Mouse (Mus musculus) G1E (cell line): Measurements from ENCODE around the gene Rasgef1b.

ENCODE experiments used
- CTCF ChIP-seq: IDR thresholded peaks from 2 replicates; pipeline ENCODE4 v1.5.1; 2012; ENCODE audit warnings: low read depth, low read length, inconsistent platforms, mixed read lengths
- GATA1 ChIP-seq: IDR thresholded peaks from 2 replicates; pipeline ENCODE4 v1.6.1; 2012; ENCODE audit warnings: borderline replicate concordance, low read length, inconsistent platforms, mixed read lengths
- POLR2AphosphoS5 ChIP-seq: IDR thresholded peaks from 2 replicates; pipeline ENCODE4 v1.6.1; 2012; ENCODE audit warnings: low read depth, low read length, inconsistent platforms; ENCODE audit not compliant: insufficient replicate concordance

- TF ChIP-seq POLR2AphosphoS5 (no peak), CTCF (no peak), GATA1 (no peak)
These were observed 338.1 kb downstream of the Rasgef1b start for GRCm38 (mm10) chr5:99390776-99391175.
